Mouse (Mus musculus) layer of hippocampus, adult 18-20 months (tissue): ENCODE data around the gene Plcd1. TPM values are rescaled to one million over a fixed set of nuclear protein-coding genes. Genes with fewer than 3 reads are reported as not detected.

Experiments
- DNase-seq, 2 experiments: peaks; one replicate each; pipeline ENCODE4 v3.0.0; 2022; ENCODE audit warnings: low spot score in 2 of 2
- total RNA-seq, 2 experiments: library from RNA; stranded (reverse); gene quantifications; 2 replicates each; pipeline ENCODE4 v1.2.3; 2021

Plcd1 gene
- total RNA-seq, 2 experiments from 2014 or later: 8.4 to 9.1 TPM

GRCm38 (mm10) chr9:119055336-119055735, 38.0 kb downstream of the Plcd1 start:
- DNase-seq: no peak

DNA sequence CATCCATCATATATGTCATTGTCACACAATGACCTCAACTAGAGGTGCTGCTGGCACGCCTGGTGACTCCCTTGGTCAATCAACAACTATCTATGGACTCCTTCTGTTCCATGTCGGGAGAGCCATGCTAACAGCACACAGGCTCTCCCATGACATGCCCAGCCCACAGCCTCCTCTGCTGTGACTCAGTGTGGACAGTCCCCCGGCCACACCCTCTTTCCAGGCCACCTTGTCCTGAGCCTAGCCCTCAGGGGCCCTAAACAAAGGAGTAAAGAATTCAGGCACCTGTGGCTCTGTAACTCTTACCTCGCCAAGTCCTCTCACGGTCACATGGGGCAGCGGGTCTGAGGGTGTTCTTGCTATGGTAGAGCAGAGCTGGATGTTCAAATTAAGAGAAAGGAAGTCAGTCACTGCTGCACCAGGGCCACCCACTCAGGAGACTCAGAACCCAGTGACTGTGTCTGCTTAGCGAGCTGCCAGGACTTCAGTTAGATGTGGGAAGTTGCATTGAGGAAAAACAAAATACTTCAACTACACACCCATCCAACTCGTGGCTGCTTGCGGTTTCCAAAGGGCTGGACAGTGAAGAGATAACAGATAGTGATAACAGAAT, 39.2 kb downstream of the Plcd1 start:
- DNase-seq: no peak

GRCm38 (mm10) chr9:119052154-119052944, 41.0 kb downstream of the Plcd1 start, which contains the start of gene Vill:
Vill (plus strand) TSS chr9:119052778.
- DNase-seq: no peak

- no peak for DNase-seq
Measured at GRCm38 (mm10) chr9:119051158-119051557, 42.1 kb downstream of the Plcd1 start.

DNA sequence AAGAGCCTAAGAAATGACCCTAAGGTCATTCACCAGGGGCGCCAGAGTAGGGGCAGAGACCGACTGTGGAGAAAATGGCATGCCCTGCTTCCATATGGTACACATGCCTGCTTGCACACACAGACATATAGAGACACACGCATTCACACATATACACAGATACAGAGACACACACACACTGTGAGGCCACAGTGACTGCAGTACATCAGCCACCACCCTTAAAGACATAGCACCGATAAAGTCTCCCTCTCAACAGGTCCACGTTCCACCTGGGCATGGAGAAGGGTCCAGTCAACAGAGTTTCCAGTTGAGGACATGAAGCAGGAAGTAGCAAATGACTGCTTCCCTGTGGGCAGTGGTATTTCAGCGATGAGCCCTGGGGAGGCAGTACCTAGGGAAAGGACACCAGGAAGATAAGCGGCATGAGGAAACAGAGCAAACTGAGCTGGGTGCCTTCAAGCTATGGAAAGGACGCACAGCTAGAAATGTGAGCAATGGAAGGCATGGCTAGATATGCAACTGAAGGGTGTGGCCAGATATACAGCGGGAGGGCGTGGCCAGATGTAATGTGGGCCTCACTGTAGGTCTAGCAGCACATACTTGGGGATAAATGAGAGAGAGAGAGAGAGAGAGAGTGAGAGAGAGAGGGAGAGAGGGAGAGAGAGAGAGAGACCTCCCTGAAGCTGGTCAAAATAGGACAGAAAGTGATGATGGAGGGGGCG, 45.0 kb downstream of the Plcd1 start:
- no peak for DNase-seq

DNA sequence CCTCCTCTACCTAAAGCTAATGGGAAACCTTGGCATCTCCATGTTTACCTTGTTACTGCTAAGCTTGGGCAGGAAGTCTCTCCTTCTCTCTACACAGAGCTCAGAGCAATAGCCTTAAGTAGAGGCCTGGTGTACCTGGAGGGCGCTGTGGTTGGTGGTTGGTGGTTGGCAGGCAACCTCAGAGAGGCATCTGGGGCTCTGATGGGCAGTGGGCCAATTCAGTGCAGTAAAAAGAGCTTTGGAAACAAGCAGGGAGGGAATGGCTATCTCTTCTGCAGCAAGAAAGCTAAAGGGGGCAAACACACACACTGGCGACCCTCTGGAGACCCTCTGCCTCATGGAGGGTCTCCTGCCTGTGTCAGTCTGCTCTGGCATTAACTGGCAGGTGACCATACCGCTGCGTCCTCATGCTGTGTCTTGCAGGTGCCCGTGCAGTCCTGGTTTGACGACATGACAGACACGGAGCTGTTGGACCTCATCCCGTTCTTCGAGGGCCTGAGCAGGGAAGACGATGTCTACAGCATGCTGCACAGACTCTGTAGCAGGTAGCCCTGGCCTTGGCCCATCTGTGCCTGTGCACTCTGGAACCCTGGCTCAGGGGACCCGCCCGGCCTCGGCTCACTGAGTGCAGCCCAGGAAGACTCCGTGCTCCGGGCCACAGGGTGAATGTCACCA, 53.1 kb downstream of the Plcd1 start:
- no peak for DNase-seq

GRCm38 (mm10) chr9:119038574-119038973, 54.7 kb downstream of the Plcd1 start:
- no peak for DNase-seq

- peak in 1 of 2 experiments; percentile 44 for DNase-seq
Measured at GRCm38 (mm10) chr9:119037076-119037730, 56.1 kb downstream of the Plcd1 start.

- no peak for DNase-seq
Measured at GRCm38 (mm10) chr9:119035836-119036235, 57.5 kb downstream of the Plcd1 start.

DNA sequence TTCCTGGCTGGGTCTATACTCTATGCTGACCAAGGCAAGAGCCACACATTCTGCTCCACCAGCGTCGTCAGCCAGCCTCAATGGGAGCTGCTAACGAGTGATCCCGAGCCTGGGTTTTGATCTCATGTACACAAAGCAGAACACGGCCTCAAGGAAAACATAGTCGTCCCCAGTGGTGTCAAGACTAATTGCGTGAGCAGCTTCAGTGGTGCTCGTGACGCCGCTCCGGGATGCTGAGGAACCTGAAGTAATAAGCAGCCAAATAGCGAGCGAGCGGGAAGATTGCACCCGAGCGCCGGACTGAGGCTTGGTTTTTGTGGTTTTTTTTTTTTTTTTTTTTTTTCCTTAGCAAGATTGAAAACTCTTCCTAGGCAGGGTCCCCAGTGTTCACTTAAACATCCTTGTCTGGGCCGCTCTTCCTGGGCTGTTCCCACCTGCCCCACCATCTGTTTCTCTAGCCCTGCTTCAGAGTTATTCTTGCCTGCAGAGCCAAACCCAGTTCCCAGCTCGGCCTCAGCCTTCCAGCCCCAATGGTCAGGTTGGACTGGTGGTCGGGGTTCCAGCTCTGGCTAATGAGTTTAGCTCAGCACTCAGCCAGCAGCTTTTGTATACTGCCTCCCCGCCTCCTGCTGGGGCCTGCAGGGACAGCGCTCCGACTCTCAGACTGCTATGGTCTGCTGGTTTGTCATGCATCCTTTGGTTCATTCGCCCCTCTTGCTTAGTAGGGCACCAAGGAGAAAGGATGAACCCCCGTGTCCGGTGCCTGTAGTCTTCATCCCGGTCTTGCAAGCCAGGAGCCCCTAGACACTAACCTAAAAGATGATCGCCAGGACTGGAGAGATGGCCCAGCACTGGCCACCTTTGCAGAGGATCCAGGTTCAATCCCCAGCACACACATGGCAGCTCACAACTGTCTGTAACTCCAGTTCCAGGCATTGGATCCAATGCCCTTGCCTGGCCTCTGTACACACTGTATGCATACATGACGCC, 58.3 kb downstream of the Plcd1 start:
- DNase-seq: no peak

DNA sequence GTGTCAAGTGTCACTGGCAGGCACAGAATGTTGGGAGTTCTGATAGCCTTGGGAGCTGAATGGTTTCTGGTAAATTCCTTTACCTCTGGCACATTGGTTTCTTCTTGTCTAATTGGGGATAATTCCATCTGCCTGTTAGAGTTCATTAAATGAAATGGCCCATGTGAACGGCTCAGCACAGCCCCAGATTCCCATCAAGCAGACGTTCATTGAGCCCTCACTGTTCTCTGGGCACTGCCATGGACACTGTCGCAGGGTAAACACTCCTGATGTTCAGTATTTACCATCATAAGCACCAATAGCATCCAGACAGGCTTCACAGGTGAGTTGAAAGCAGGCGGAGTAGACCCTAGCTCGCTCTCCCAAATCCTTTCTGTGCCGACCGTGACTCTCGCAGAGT, 59.2 kb downstream of the Plcd1 start:
- no peak for DNase-seq

GRCm38 (mm10) chr9:119033111-119033921, 60.0 kb downstream of the Plcd1 start:
- DNase-seq: peak; percentile 37 to 65

DNA sequence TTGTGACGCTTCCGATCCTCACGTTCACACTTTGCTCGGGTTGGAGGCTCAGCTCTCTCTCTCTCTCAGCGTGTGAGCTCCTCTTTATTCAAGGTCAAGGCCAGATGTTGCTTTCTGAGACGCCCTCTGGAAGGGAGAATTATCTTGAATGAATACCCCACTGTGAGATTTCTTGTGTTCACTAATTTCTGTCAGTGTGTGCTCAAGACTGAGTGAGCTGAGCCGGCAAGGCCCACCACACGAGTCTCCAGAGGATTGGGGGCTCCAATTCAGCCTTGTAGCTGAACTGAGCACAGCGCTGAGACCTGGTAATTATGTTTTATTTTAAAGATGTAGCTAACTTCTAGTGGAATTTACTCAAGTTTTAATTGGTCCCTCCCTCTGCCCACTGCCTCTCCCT, 60.8 kb downstream of the Plcd1 start:
- DNase-seq: no peak

DNA sequence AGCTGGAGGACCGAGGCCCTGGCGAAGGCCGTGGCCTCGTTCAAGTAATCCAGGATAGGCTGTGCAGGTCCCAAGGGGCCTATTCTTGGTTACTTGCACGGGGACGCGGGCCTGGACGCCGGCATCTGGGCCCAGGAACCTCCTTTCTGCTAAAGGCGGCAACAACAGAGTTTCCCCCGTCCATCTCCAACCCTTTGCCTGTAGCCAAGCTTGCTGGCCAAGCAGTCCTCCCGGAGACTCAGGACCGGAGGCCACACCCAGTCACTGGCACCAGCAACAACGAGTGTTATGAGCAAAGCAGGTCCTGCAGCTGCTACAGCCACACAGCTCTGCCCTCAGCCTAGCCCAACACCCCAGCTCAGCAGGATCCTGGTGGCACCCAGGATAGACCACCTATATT, 61.5 kb downstream of the Plcd1 start:
- DNase-seq: no peak

GRCm38 (mm10) chr9:119031038-119031437, 62.3 kb downstream of the Plcd1 start:
- no peak for DNase-seq

GRCm38 (mm10) chr9:119029568-119029967, 63.7 kb downstream of the Plcd1 start:
- peak in 1 of 2 experiments; percentile 74 for DNase-seq

GRCm38 (mm10) chr9:119028226-119029195, 64.8 kb downstream of the Plcd1 start:
- no peak for DNase-seq

GRCm38 (mm10) chr9:119027337-119027736, 66.0 kb downstream of the Plcd1 start:
- no peak for DNase-seq
